Mouse (Mus musculus) spleen, adult 2 months (tissue): ENCODE data around the gene Prf1.

ENCODE experiments used
- CTCF ChIP-seq: fragments of 200-500 bp; IDR thresholded peaks from 2 replicates; pipeline ENCODE4 v1.5.1; 2011; ENCODE audit warnings: mild to moderate bottlenecking, inconsistent platforms; ENCODE audit not compliant: insufficient read depth, insufficient read length, insufficient replicate concordance; ENCODE audit errors: extremely low read depth
- POLR2A ChIP-seq: fragments of 200-500 bp; IDR thresholded peaks from 2 replicates; pipeline ENCODE4 v1.6.1; 2011; ENCODE audit warnings: low read depth, low read length, inconsistent platforms

- TF ChIP-seq CTCF: no peak
- TF ChIP-seq POLR2A: no peak
Measured at GRCm38 (mm10) chr10:61285271-61285670, 12.4 kb upstream of the Prf1 start.
